Mouse (Mus musculus) spleen, adult 2 months (tissue): ENCODE results near the gene Olfr824.
"Not testable (repeated sequence)": the region's sequence is repeated elsewhere in the genome, so short reads cannot be mapped to it uniquely, and the experiment has no call there.

ENCODE experiments used
- CTCF ChIP-seq: fragments of 200-500 bp; IDR thresholded peaks from 2 replicates; pipeline ENCODE4 v1.5.1; 2011; ENCODE audit warnings: mild to moderate bottlenecking, inconsistent platforms; ENCODE audit not compliant: insufficient read depth, insufficient read length, insufficient replicate concordance; ENCODE audit errors: extremely low read depth
- POLR2A ChIP-seq: fragments of 200-500 bp; IDR thresholded peaks from 2 replicates; pipeline ENCODE4 v1.6.1; 2011; ENCODE audit warnings: low read depth, low read length, inconsistent platforms

DNA sequence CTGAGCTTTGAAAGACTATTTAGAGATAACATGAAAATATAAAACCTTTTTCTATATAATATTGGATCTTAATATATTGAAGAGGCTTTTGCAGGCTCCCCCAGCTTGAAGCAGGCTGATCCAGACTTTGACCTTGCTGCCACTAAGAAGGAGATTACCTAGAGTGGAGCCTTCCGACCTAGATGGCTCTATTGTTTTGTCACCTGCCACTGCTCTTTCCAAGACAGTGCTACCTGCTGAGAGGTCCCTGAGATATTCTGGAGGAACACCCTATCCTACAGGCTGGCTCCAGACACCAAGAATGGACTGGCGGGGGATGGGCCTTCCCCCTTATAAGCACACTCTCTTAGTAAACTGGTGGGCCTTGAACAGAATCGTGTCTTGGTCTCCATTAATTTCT is 13.8 kb downstream of the Olfr824 start:
- not testable (repeated sequence) for TF ChIP-seq CTCF, POLR2A
